Mouse (Mus musculus): Measurements from ENCODE around the gene Chpt1. TPM values are rescaled to one million over a fixed set of nuclear protein-coding genes. Genes with fewer than 3 reads are reported as not detected.
A peak's percentile ranks its signal among the peaks of the same experiment; 100 is the strongest.

Gene Chpt1
- polyA plus RNA-seq, 1 experiment from 2014 or later: 27.9 TPM

DNA sequence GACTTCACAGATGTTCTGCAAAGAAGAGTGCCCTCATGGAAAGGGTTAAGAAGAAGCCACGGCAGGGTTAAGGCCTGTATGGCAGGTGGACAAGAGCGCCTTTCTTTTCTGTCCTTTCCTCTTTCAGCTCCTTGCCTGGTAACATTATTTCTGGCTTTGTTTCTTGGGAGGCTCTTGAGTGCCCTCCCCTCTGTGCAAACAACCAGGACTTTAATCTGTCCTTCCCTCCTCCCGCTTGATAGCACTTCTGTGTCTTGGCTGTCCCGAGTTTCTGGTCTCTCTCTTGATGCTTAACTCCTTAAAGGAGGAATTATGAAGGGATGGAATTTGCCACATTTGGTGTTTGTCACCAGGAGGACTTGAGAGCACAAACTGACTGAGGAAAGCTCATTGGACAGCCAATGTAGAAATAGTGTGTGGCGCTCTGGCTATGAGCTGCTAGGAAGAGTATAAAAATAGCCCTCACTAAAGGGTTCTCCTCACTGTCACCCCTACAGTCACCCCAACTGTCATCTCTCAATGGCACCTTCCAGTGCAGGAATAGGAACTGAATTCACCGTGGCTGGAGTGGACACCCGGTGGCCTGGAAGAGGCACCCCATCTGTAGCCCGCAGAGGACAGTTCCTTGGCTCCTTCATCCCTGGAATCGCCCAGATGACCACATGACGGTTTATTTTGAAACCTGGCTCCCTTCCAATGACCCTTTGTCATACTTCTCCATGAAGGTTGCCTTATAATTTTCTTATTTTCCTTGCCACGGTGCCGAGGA, 6.8 kb upstream of the Chpt1 start:
- Histone ChIP-seq H3K9ac (no peak overlapping the region), H3K4me3 (no peak overlapping the region), H3K9me3 (no peaks in the 10 kb centered on the region), H3K36me3 (no peaks in the 10 kb centered on the region), H3K4me2 (replicated peaks) (no peak overlapping the region), H3K27ac (no peak overlapping the region), H3K27me3 (no peaks in the 10 kb centered on the region), H3K4me1 (no peaks in the 10 kb centered on the region)
- ATAC-seq (ENCODE audit: insufficient number of reproducible peaks, insufficient read depth, low FRiP score, low TSS enrichment): no peak
- WGBS: 71% methylated on average over 12 of the region's 12 CpGs

DNA sequence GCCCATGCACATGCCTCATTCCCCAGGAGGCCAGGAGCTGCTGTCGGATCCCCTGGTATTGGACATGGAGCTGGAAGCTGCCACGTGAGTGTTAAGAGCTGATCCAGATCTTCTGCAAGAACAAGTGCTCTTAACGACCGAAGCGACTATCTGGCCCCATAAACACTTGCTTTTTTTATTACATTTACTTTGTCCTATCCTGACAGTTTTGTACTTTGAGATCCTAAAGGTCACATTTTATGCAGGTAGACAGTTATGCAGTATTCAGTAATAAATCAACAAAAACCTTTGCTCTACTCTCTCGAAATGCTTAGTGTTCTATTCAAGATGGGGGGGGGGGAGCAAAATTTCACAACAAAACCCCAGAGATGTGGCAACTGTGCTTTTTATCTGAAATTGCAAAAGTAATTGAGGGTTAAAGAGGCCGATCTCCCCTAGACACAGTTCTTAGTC, 3.8 kb upstream of the Chpt1 start:
- Histone ChIP-seq H3K36me3 (no peaks in the 10 kb centered on the region), H3K4me3 (no peak overlapping the region), H3K27ac (no peak overlapping the region), H3K4me1 (peaks cover 4% of the 10 kb centered on the region), H3K9ac (no peak overlapping the region), H3K27me3 (no peaks in the 10 kb centered on the region), H3K4me2 (replicated peaks) (no peak overlapping the region), H3K9me3 (no peaks in the 10 kb centered on the region)
- 82% methylated on average over 7 of the region's 7 CpGs for WGBS
- ATAC-seq (ENCODE audit: insufficient number of reproducible peaks, insufficient read depth, low FRiP score, low TSS enrichment): no peak

DNA sequence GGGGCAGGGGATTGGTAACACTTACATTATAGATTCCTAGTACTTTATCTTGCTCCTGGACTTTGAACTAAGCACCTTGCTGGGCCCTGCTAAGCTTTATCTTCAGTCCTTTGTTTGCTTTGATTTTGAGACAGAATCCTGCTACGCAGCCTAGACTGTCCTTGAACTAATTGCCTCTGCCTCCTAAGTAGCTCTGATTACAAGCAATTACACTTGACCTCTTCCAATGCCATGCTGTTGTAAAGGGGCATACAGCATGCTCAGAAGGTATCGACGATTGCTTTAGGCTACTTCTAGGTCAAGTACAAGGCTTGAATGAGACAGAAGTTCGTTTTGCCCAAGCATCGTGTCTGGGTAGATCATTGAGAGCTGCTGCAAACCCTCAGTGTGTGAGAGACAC, 1.4 kb upstream of the Chpt1 start:
- Histone ChIP-seq H3K27ac (no peak overlapping the region), H3K4me3 (no peak overlapping the region), H3K27me3 (no peaks in the 10 kb centered on the region), H3K9ac (no peak overlapping the region), H3K4me2 (replicated peaks) (no peak overlapping the region), H3K4me1 (peaks cover 23% of the 10 kb centered on the region), H3K36me3 (no peaks in the 10 kb centered on the region), H3K9me3 (no peaks in the 10 kb centered on the region)
- no peak for ATAC-seq (ENCODE audit: insufficient number of reproducible peaks, insufficient read depth, low FRiP score, low TSS enrichment)
- WGBS: 34% methylated on average over 5 of the region's 5 CpGs

DNA sequence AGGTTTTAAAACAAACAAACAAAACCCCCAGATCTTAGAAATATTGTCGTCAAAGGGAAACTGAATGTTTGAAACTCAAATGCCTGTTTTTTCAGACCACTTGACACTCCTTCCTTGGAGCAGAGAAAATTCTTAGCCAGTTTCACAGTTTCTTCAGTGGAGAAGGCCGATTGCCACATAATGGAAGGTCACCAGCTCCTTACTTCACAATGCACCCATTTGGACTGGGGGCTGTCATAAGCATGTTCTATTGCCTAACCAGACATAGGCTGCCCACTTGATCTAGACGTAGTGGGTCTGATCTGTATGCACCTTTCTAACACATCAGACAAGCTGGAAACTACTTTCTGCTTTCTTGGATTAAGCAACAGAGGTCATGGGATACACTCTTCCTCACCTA, 608 bp upstream of the Chpt1 start:
- no peaks in the 10 kb centered on the region for H3K9me3 ChIP-seq
- ATAC-seq (ENCODE audit: insufficient number of reproducible peaks, insufficient read depth, low FRiP score, low TSS enrichment): no peak
- no peaks in the 10 kb centered on the region for H3K36me3 ChIP-seq
- 54% methylated on average over 3 of the region's 3 CpGs for WGBS
- peaks cover 23% of the 10 kb centered on the region for H3K4me1 ChIP-seq
- no peak overlapping the region for H3K4me3 ChIP-seq
- H3K4me2 ChIP-seq (replicated peaks): peak overlapping the region; percentile 54
- H3K9ac ChIP-seq: no peak overlapping the region
- H3K27me3 ChIP-seq: no peaks in the 10 kb centered on the region
- no peak overlapping the region for H3K27ac ChIP-seq

DNA sequence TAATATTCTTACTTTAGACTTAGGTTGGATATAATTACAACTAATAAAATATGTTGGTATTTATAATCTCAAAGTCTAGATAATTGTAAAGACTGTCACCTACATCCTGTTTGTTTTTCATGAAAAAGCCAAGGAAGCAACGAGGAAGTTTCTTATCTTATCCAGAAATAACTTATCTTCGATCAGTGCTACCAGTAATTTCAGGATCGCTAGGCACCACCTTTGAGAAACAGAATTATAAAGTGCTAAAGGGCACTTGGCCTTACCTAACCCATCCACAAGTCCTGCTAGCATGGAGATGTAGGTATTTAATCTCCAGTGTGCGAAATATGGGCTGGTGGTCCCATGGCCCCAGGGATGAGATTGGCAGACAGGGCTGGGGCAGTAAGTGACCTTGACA, 954 bp downstream of the Chpt1 start:
- Histone ChIP-seq H3K4me2 (replicated peaks) (peak overlapping the region; percentile 86), H3K27ac (no peak overlapping the region; the same call in 1 of the 2 replicates)
- no peak for ATAC-seq (ENCODE audit: insufficient number of reproducible peaks, insufficient read depth, low FRiP score, low TSS enrichment)

DNA sequence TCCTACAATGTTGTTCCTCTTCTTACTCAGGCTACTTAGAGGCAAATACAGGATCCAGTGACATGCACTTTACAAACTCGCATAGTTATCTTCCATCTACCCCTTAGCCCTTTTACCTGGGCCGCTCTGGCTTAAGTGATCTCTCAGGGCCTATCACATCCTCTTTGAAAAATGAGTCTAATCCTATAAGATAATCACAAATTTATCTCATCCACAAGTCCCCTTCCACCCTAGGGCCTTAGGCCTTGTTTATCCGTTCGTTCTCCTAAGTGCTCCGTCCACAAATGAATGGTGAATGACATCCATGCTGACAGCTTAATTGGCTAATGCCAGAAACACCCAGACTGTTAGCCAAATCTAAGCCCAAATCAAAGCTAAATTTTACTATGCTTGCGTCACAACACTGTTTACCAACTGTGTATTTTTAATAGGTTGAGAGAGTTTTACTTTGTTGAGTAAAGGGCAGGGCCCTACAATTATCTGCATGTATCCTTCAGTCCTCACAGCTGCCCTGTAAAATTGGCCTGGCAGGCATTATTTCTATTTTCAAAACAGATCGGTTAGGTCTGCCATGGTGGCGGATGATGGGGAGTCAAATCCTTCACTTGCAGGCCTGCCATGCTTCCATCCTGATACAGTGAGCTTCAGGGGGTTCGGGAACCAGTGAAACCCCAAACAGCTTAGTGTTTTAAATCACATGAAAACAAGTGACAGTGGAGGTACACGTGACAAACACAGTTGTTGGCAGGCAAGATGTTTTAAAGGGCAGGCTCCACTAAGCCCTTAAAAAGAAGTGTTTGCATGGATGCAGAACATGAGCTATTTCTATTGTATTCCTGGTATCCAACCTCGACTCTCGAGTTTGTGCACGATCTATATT, 1.7 kb downstream of the Chpt1 start:
- Histone ChIP-seq H3K36me3 (no peaks in the 10 kb centered on the region), H3K4me3 (no peak overlapping the region), H3K4me1 (peaks cover 26% of the 10 kb centered on the region), H3K9me3 (no peaks in the 10 kb centered on the region), H3K9ac (no peak overlapping the region), H3K27ac (no peak overlapping the region), H3K4me2 (replicated peaks) (peak overlapping the region; percentile 86), H3K27me3 (no peaks in the 10 kb centered on the region)
- WGBS: 65% methylated on average over 13 of the region's 13 CpGs
- no peak for ATAC-seq (ENCODE audit: insufficient number of reproducible peaks, insufficient read depth, low FRiP score, low TSS enrichment)

More for the DNA sequence above, 954 bp downstream of the Chpt1 start:
- H3K36me3 ChIP-seq: no peaks in the 10 kb centered on the region
- 42% methylated on average over 4 of the region's 4 CpGs for WGBS
- H3K4me1 ChIP-seq: peaks cover 23% of the 10 kb centered on the region
- no peaks in the 10 kb centered on the region for H3K9me3 ChIP-seq
- H3K9ac ChIP-seq: peak overlapping the region; percentile 79
- H3K27me3 ChIP-seq: no peaks in the 10 kb centered on the region
- H3K4me3 ChIP-seq: peak overlapping the region; percentile 69

DNA sequence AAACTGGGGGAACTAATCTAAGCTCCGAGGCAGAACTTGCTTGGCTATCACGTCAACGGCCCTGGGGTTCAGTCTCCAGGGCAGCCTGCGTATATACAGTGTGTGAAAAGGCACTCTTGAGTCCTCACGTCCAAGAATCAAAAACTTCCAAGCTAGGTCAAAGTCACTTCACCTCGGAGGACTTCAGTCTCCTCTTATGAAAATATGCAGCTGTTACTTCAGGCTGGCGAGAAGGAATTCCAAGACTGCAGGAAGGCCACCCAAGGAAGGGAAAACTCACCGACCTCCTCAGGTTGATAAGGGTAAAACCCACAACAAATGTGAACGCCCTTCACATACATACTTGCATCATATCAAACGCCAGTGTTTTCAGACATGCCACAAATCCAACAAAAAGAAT, 2.5 kb downstream of the Chpt1 start:
- H3K27ac ChIP-seq: no peak overlapping the region
- no peaks in the 10 kb centered on the region for H3K27me3 ChIP-seq
- H3K4me3 ChIP-seq: no peak overlapping the region
- H3K9ac ChIP-seq: no peak overlapping the region
- peaks cover 32% of the 10 kb centered on the region for H3K4me1 ChIP-seq
- WGBS: 58% methylated on average over 10 of the region's 10 CpGs
- no peaks in the 10 kb centered on the region for H3K36me3 ChIP-seq
- no peaks in the 10 kb centered on the region for H3K9me3 ChIP-seq
- ATAC-seq (ENCODE audit: insufficient number of reproducible peaks, insufficient read depth, low FRiP score, low TSS enrichment): no peak
- H3K4me2 ChIP-seq (replicated peaks): no peak overlapping the region

DNA sequence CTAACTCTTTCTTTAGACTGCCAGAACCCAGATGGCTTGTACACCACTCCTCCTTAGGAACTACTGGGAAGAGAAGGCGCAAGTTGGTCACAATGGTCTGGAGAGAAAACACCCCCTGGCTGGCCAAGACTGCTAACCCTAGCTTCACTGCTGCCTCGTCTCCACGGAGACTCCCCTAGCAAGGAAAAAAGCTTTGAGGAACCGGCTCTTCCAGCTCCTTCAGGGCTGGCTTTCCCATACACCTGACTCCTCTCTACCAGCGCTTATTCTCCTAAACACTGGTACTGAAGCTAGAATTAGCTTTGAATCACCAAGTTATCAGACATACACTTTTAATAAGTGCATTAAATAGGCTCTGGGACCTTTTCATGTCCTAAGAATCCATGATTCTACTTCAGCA, 3.9 kb downstream of the Chpt1 start:
- no peak overlapping the region for H3K27ac ChIP-seq

DNA sequence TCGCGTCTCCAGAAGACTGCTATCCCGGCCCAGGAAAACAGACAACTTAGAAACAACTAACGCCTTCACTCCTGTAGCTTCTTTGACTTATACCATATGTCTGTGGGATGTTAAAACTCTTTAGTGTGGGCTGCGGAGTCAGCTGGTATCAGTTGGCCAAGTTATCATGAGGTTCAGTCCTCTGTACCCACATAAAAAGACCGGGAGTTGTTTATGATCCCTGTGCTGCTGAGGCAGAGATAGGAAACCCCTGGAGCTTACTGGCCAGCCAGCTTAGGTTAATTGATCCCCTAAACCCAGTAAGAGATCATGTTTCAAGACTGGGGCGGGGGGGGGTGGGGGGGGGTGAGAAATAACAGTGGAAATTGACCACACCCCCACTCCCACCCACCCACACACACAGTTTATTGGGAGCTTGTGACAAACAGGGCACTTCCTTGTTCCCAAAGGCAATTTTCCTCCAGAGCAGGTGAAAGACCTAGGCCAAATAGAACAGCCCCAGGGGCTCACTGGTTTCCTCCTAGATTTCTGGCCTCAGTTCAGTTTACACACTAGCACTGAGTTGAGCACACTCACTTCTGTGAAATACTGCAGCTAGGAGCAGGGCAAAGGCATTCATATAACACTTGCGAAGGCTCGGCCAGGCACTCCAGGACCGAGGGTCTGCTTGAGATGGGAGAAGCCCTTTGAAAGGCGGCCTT, 6.9 kb downstream of the Chpt1 start:
- Histone ChIP-seq H3K27me3 (no peaks in the 10 kb centered on the region), H3K27ac (no peak overlapping the region), H3K9ac (no peak overlapping the region), H3K9me3 (no peaks in the 10 kb centered on the region), H3K36me3 (no peaks in the 10 kb centered on the region), H3K4me3 (no peak overlapping the region), H3K4me1 (peaks cover 28% of the 10 kb centered on the region), H3K4me2 (replicated peaks) (no peak overlapping the region)
- ATAC-seq (ENCODE audit: insufficient number of reproducible peaks, insufficient read depth, low FRiP score, low TSS enrichment): no peak
- 51% methylated on average over 11 of the region's 11 CpGs for WGBS

More for the DNA sequence above, 3.9 kb downstream of the Chpt1 start:
- Histone ChIP-seq H3K4me2 (replicated peaks) (no peak overlapping the region), H3K9me3 (no peaks in the 10 kb centered on the region), H3K36me3 (no peaks in the 10 kb centered on the region), H3K4me1 (peaks cover 38% of the 10 kb centered on the region), H3K27me3 (no peaks in the 10 kb centered on the region), H3K9ac (no peak overlapping the region), H3K4me3 (no peak overlapping the region)
- no peak for ATAC-seq (ENCODE audit: insufficient number of reproducible peaks, insufficient read depth, low FRiP score, low TSS enrichment)
- WGBS: 62% methylated on average over 5 of the region's 5 CpGs

DNA sequence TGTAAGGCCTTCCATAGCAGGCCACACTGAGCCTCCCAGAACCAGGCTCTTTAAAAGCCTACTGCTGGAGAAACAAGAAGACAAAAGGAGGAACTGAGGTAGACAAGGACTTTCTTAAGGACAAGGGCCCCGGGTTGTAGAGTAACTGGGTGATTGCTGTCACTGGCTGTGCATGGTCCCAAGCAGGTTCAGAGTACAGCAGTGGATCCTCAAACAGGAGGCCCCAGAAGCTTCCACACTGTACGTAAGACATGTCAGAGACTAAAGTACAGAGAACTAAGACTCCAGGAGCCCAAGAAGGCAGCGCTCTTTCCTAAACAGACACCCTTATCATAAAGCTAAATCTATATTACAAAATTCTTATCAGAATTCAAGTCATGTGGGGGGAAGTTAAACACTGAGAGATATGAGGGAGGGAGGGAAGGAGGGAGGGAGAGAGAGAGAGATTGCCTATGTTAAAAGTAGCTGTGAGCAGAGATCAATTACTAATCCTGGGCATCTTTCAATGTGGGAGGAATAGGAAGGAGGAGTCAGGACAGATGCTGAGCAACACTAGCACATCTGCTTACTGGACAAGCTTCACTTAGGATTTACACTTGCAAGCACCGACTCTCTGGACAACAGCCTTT, 8.8 kb downstream of the Chpt1 start:
- 83% methylated on average over 4 of the region's 4 CpGs for WGBS
- peaks cover 14% of the 10 kb centered on the region for H3K4me1 ChIP-seq
- no peak for ATAC-seq (ENCODE audit: insufficient number of reproducible peaks, insufficient read depth, low FRiP score, low TSS enrichment)
- H3K27ac ChIP-seq: no peak overlapping the region
- no peak overlapping the region for H3K9ac ChIP-seq
- H3K36me3 ChIP-seq: no peaks in the 10 kb centered on the region
- no peak overlapping the region for H3K4me2 ChIP-seq (replicated peaks)
- no peaks in the 10 kb centered on the region for H3K27me3 ChIP-seq
- no peak overlapping the region for H3K4me3 ChIP-seq
- no peaks in the 10 kb centered on the region for H3K9me3 ChIP-seq

DNA sequence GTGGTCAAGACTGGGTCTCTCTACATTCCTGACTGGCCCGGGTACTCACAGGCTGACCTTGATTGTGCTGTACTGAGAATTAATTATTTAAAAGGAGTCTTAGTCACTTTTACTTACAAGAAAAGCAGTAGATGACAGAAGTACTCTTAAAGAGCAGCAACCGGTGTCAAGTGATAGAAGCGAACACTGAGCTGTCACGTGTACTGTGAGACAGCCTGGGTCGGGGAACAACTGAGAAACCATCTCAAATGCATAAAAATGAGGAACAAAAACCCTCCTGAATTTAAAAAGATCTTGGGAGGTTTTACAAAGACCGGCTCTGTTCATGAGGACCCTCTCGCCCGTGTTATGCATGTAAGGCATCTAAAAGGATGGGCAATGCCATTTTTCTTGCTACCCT, 11.2 kb downstream of the Chpt1 start:
- no peaks in the 10 kb centered on the region for H3K9me3 ChIP-seq
- peaks cover 14% of the 10 kb centered on the region for H3K4me1 ChIP-seq
- no peak overlapping the region for H3K9ac ChIP-seq
- 85% methylated on average over 8 of the region's 8 CpGs for WGBS
- H3K27me3 ChIP-seq: no peaks in the 10 kb centered on the region
- no peak overlapping the region for H3K4me2 ChIP-seq (replicated peaks)
- ATAC-seq (ENCODE audit: insufficient number of reproducible peaks, insufficient read depth, low FRiP score, low TSS enrichment): no peak
- no peaks in the 10 kb centered on the region for H3K36me3 ChIP-seq
- H3K27ac ChIP-seq: no peak overlapping the region
- no peak overlapping the region for H3K4me3 ChIP-seq
